Mouse (Mus musculus) C2C12 (cell line): ENCODE results near the gene Ube2m.

Source experiments
- CEBPB ChIP-seq: IDR thresholded peaks from one replicate; pipeline ENCODE4 v1.6.1; 2011; ENCODE audit warnings: low read depth, mild to moderate bottlenecking, control low read depth, moderate library complexity
- CTCF ChIP-seq: IDR thresholded peaks from one replicate; pipeline ENCODE4 v1.5.1; 2011; ENCODE audit not compliant: control insufficient read depth, insufficient read depth, insufficient read length
- MYOG ChIP-seq: IDR thresholded peaks from one replicate; pipeline ENCODE4 v1.6.1; 2011; ENCODE audit not compliant: control insufficient read depth, insufficient read length; ENCODE audit errors: extremely low read depth
- USF1 ChIP-seq: IDR thresholded peaks from one replicate; pipeline ENCODE4 v1.6.1; 2011; ENCODE audit warnings: low read depth, mild to moderate bottlenecking, control low read depth, moderate library complexity

GRCm38 (mm10) chr7:13031069-13031468 lies 7.0 kb downstream of the Ube2m start:
- no peak for TF ChIP-seq MYOG
- TF ChIP-seq CEBPB, result no peak
- TF ChIP-seq USF1, result no peak
- TF ChIP-seq CTCF, result no peak
